Mouse (Mus musculus) thymus, adult 2 months (tissue): ENCODE results near the gene Trim2. TPM values are rescaled to one million over a fixed set of nuclear protein-coding genes. Genes with fewer than 3 reads are reported as not detected.
A peak's percentile ranks its signal among the peaks of the same experiment; 100 is the strongest.

ENCODE experiments used
- DNase-seq: peaks from one replicate; pipeline ENCODE4 v3.0.0; 2021
- H3K27ac ChIP-seq: fragments of 200-500 bp; 2 replicates; pipeline ENCODE4 v1.5.1; 2012; ENCODE audit warnings: low read length, control low read depth; ENCODE audit not compliant: control insufficient read depth, insufficient read depth
- H3K27me3 ChIP-seq: fragments of 200-500 bp; 2 replicates; pipeline ENCODE4 v1.6.1; 2012; ENCODE audit warnings: mild to moderate bottlenecking, low read length, moderate library complexity, mixed read lengths; ENCODE audit not compliant: control insufficient read depth, insufficient read depth
- H3K36me3 ChIP-seq: fragments of 200-500 bp; 2 replicates; pipeline ENCODE4 v1.6.1; 2012; ENCODE audit warnings: mild to moderate bottlenecking, low read length, moderate library complexity; ENCODE audit not compliant: control insufficient read depth, insufficient read depth
- H3K4me1 ChIP-seq: fragments of 200-500 bp; replicated peaks from 2 replicates; pipeline ENCODE4 v1.6.1; 2012; ENCODE audit warnings: low read length; ENCODE audit not compliant: control insufficient read depth, insufficient read depth
- H3K4me3 ChIP-seq: fragments of 200-500 bp; 2 replicates; pipeline ENCODE4 v1.5.1; 2012; ENCODE audit warnings: mild to moderate bottlenecking, low read length, control low read depth, moderate library complexity; ENCODE audit not compliant: control insufficient read depth, insufficient read depth
- CTCF ChIP-seq: fragments of 200-500 bp; IDR thresholded peaks from 2 replicates; pipeline ENCODE4 v1.5.1; 2012; ENCODE audit warnings: mild to moderate bottlenecking, control low read depth, low read length, moderate library complexity, borderline replicate concordance; ENCODE audit not compliant: control insufficient read depth, poor library complexity, insufficient read depth; ENCODE audit errors: extremely low read depth
- POLR2A ChIP-seq: fragments of 200-500 bp; IDR thresholded peaks from 2 replicates; pipeline ENCODE4 v1.6.1; 2012; ENCODE audit warnings: mild to moderate bottlenecking, low read length, control low read depth, moderate library complexity; ENCODE audit not compliant: control insufficient read depth, poor library complexity, insufficient read depth; ENCODE audit errors: extremely low read depth
- WGBS: fragments of 180-500 bp; shearing (Covaris S2); methylation state at CpG from one replicate; pipeline ENCODE4 v1.1.7; 2018; 5-methylcytosine and 5-hydroxymethylcytosine counted together
- polyA plus RNA-seq: library from polyadenylated mRNA; depleted of rRNA; stranded (reverse); fragments of >200 nt; gene quantifications from 2 replicates; pipeline ENCODE4 v1.2.3, GENCODE M21; 2012

Trim2 gene
- polyA plus RNA-seq, 1 experiment: 4.2 TPM

DNA sequence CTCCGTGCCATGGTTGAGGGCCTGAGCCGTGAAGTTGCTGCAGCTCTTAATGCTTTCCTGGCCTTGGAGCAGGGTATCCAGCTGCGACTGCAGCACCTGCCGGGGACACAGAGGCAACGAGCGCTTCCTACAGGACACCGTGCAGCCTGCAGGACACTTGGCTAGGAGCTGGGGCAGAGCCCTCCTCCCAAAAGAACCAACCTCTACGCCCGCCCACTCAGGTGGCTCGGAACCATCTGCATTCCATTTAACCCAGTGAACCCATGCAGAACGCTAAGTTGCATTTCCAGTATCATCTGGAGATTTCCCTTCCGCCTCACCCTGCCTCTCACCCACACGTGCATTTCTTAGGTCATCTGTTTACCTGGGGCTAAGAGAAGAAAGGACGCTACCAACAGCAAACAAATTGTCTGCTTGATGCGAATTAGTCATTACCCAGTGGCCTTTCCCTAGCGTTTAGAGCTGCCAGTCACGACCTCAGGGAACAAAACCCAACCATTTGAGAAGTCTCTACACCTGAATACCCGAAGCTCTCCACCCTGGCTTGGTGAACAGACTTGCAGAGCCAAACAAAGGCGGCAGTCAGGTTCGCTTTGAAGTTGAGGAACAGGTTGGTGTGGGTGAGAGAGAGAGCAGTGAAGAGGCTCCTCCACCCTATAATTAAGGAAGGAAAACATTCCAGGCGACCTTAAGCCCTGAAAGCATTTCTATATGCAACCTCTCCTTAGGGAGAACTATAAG, 115.4 kb downstream of the Trim2 start:
- DNase-seq: no peak
- H3K27ac ChIP-seq: no peak overlapping the region

DNA sequence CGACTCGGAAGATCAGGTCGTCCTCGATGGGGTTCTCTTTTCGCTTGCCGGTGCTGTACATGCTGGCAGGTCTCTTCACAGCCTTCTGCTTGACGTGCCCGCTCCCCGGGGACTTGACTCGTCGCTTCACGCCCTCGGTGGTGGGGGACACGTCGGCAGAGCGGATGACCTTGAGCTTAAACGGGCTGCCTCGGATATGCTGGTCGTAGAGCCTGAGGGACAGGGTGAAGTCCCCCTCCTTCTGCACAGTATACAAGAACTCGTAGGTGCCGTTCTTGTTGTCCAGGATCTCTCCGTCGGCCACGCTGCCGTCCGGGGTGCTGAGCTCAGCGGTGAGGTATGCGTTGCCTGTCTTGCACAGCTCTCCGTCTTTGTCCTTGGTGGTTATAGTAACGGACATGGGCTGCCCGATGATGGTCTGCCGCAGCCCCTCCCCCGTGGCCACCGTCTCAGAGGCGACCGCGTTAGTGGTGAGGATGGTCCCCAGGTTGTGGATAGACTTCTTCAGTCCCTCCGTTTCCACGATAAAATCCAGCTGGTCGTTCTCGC, 116.1 kb downstream of the Trim2 start:
- Histone ChIP-seq H3K27me3 (no peaks in the 10 kb centered on the region; the same call in 1 of the 2 replicates), H3K4me1 (peaks cover 32% of the 10 kb centered on the region), H3K4me3 (peak overlapping the region; percentile 14), H3K27ac (no peak overlapping the region), H3K36me3 (no peaks in the 10 kb centered on the region)
- WGBS: 9% methylated on average over 41 of the region's 41 CpGs
- TF ChIP-seq CTCF: no peak
- DNase-seq: peak; percentile 8

More for the DNA sequence above, 115.4 kb downstream of the Trim2 start:
- Histone ChIP-seq H3K4me3 (no peak overlapping the region), H3K4me1 (peaks cover 32% of the 10 kb centered on the region), H3K27me3 (no peaks in the 10 kb centered on the region; the same call in 1 of the 2 replicates), H3K36me3 (no peaks in the 10 kb centered on the region)
- no peak for TF ChIP-seq POLR2A
- TF ChIP-seq CTCF: no peak
- 75% methylated on average over 21 of the region's 21 CpGs for WGBS

DNA sequence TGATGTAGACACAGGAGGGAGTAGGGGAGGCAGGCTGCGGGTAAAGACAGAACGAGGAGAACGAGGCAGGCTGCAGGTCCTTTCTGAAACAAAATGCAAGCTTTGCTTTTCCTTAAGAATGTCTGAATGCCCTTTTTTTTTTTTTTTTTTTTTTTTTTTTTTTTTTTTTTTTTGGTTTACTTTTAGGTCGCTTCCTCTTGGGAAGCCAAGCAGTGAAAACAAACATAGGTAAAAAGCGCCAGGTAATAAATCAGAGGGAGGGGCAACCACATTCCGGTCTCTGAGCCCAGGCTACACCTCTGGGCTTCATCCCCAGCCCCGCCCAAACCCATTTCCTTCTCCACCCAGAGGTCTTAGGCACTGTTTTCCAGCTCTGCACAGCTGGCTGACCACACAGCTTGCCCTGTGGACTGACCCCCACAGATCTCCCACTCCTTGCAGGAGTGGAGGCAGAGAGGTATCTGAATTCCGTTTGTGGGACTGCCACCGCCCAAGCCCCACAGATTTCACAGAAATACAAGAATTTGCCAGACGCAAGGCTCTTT, 117.0 kb downstream of the Trim2 start:
- 13% methylated on average over 10 of the region's 10 CpGs for WGBS
- H3K4me3 ChIP-seq: no peak overlapping the region
- no peak overlapping the region for H3K27ac ChIP-seq
- no peaks in the 10 kb centered on the region; the same call in 1 of the 2 replicates for H3K27me3 ChIP-seq
- no peak for DNase-seq
- TF ChIP-seq POLR2A (no peak), CTCF (no peak)
- H3K4me1 ChIP-seq: peaks cover 32% of the 10 kb centered on the region
- no peaks in the 10 kb centered on the region for H3K36me3 ChIP-seq

DNA sequence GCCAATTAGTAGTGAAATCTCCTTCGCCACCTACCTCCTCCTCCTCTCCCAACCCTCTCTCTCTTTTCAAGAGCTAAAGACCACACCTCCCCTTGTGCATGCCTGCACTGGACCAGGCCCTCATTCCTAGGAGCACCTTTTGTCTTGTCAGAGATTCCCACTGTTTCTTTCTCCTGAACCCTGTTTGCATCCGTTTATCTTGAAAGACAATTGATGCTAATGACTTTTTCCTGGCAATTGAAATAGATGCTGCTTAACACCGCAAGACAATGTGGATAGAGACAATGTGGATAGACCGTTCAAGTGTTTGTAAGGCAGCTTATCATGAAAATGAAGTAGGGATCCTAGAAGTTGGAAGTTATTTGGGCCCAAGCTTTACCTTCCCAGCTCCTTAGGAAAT, 125.0 kb downstream of the Trim2 start:
- DNase-seq: no peak
- H3K4me3 ChIP-seq: no peak overlapping the region
- WGBS: 93% methylated on average over 4 of the region's 4 CpGs
- TF ChIP-seq CTCF (no peak), POLR2A (no peak)
- H3K27ac ChIP-seq: no peak overlapping the region
- no peaks in the 10 kb centered on the region for H3K36me3 ChIP-seq
- H3K27me3 ChIP-seq: no peaks in the 10 kb centered on the region
- H3K4me1 ChIP-seq: no peaks in the 10 kb centered on the region

DNA sequence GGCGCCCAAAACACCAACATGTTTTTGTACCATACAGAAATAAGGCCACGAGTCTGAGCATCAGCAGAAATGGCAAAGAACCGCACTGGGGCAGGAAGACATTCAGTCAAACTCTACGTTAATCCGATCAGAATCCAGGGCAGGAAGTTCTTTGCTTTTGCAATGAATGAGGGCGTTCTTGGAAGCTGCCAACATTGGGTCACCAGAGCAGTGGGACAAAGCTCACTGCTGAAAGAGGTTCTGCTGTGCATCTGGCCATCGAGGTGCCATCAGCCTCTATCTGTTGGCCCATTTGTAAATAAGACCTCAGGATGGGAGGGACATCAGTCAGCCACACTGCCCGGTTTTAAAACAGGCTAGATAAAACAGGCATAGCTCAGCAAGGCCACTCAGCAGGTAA, 125.6 kb downstream of the Trim2 start:
- TF ChIP-seq POLR2A (no peak), CTCF (no peak)
- H3K36me3 ChIP-seq: no peaks in the 10 kb centered on the region
- no peaks in the 10 kb centered on the region for H3K27me3 ChIP-seq
- DNase-seq: no peak
- 82% methylated on average over 8 of the region's 8 CpGs for WGBS
- no peak overlapping the region for H3K27ac ChIP-seq
- no peaks in the 10 kb centered on the region for H3K4me1 ChIP-seq
- no peak overlapping the region for H3K4me3 ChIP-seq

DNA sequence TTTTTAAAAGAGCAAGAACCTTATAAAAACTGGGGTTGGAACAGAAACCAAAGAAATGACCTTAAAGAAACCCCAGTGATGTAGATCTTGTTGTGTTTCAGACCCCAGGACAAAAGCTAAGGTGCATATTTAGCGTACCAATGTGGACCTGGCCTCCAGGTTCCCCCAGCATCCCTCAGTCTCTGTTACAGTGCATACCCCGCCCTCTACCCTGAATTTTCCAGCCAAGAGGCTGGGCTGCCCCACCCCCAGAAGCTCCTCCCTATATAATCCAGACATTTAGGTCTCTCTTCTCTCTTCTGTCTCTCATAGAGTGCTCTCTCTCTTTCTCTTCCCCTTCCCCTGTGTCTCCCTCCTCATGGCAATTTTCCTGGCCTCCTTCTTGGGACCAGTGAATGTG, 126.4 kb downstream of the Trim2 start:
- Histone ChIP-seq H3K27ac (no peak overlapping the region), H3K4me3 (no peak overlapping the region), H3K36me3 (no peaks in the 10 kb centered on the region), H3K4me1 (no peaks in the 10 kb centered on the region), H3K27me3 (no peaks in the 10 kb centered on the region)
- TF ChIP-seq CTCF (no peak), POLR2A (no peak)
- no peak for DNase-seq
- 89% methylated on average over 2 of the region's 2 CpGs for WGBS
